Mouse (Mus musculus) olfactory bulb, adult 2 months (tissue): ENCODE results near the gene Tmem266. TPM values are rescaled to one million over a fixed set of nuclear protein-coding genes. Genes with fewer than 3 reads are reported as not detected.

Experiments used
- H3K27ac ChIP-seq: fragments of 200-500 bp; 2 replicates; pipeline ENCODE4 v1.5.1; 2012; ENCODE audit warnings: low read depth, low read length; ENCODE audit not compliant: insufficient read depth
- H3K4me1 ChIP-seq: fragments of 200-500 bp; 2 replicates; pipeline ENCODE4 v1.6.1; 2012; ENCODE audit warnings: low read length; ENCODE audit not compliant: control insufficient read depth, insufficient read depth
- H3K4me3 ChIP-seq: fragments of 200-500 bp; 2 replicates; pipeline ENCODE4 v1.5.1; 2012; ENCODE audit warnings: mild to moderate bottlenecking, low read depth, low read length, moderate library complexity; ENCODE audit not compliant: insufficient read depth
- CTCF ChIP-seq: fragments of 200-500 bp; IDR thresholded peaks from 2 replicates; pipeline ENCODE4 v1.5.1; 2012; ENCODE audit warnings: low read depth, mild to moderate bottlenecking, low read length, moderate library complexity; ENCODE audit not compliant: insufficient read depth
- POLR2A ChIP-seq: fragments of 200-500 bp; IDR thresholded peaks from 2 replicates; pipeline ENCODE4 v1.6.1; 2012; ENCODE audit warnings: mild to moderate bottlenecking, low read depth, low read length, moderate library complexity; ENCODE audit not compliant: insufficient read depth
- WGBS: fragments of 180-500 bp; shearing (Covaris S2); methylation state at CpG from one replicate; pipeline ENCODE4 v1.1.7; 2018; 5-methylcytosine and 5-hydroxymethylcytosine counted together
- polyA plus RNA-seq: library from polyadenylated mRNA; stranded (reverse); fragments of >200 nt; gene quantifications from 2 replicates; pipeline ENCODE4 v1.2.4, GENCODE M21; 2012; ENCODE audit warnings: low replicate concordance; ENCODE audit not compliant: missing spikeins, insufficient read depth, insufficient read length

Gene Tmem266
- polyA plus RNA-seq, 1 experiment, result not detected

- H3K4me1 ChIP-seq, result peaks cover 2% of the 10 kb centered on the region; the same call in 1 of the 2 replicates
- 9% methylated on average over 18 of the region's 18 CpGs for WGBS
- no peak for TF ChIP-seq CTCF
- TF ChIP-seq POLR2A, result no peak
- no peak overlapping the region for H3K27ac ChIP-seq
- H3K4me3 ChIP-seq, result peak overlapping the region; percentile 77
These were observed 874 bp upstream of the Tmem266 start for GRCm38 (mm10) chr9:55325564-55326514.

- no peak for TF ChIP-seq POLR2A
- no peak for TF ChIP-seq CTCF
- Histone ChIP-seq H3K27ac (no peak overlapping the region), H3K4me3 (peak overlapping the region; percentile 66), H3K4me1 (peaks cover 2% of the 10 kb centered on the region; the same call in 1 of the 2 replicates)
- 2% methylated on average over 13 of the region's 13 CpGs for WGBS
These were observed 512 bp downstream of the Tmem266 start for GRCm38 (mm10) chr9:55327234-55327615.

GRCm38 (mm10) chr9:55328151-55328918, 1.6 kb downstream of the Tmem266 start:
- TF ChIP-seq CTCF, result no peak
- TF ChIP-seq POLR2A, result no peak
- Histone ChIP-seq H3K27ac (no peak overlapping the region), H3K4me1 (peaks cover 2% of the 10 kb centered on the region; the same call in 1 of the 2 replicates), H3K4me3 (no peak overlapping the region)
- 66% methylated on average over 14 of the region's 14 CpGs for WGBS

- 90% methylated on average over 6 of the region's 6 CpGs for WGBS
- Histone ChIP-seq H3K4me1 (peaks cover 2% of the 10 kb centered on the region; the same call in 1 of the 2 replicates), H3K27ac (no peak overlapping the region), H3K4me3 (no peak overlapping the region)
- TF ChIP-seq CTCF (no peak), POLR2A (no peak)
These were observed 2.7 kb downstream of the Tmem266 start for GRCm38 (mm10) chr9:55329401-55329800.

- WGBS, result 68% methylated on average over 5 of the region's 5 CpGs
- Histone ChIP-seq H3K4me1 (no peaks in the 10 kb centered on the region), H3K4me3 (no peak overlapping the region), H3K27ac (no peak overlapping the region)
- TF ChIP-seq CTCF, result no peak
- no peak for TF ChIP-seq POLR2A
These were observed 5.8 kb downstream of the Tmem266 start for GRCm38 (mm10) chr9:55332476-55332875.

- Histone ChIP-seq H3K27ac (no peak overlapping the region), H3K4me1 (no peaks in the 10 kb centered on the region), H3K4me3 (no peak overlapping the region)
- WGBS, result 31% methylated on average over 7 of the region's 7 CpGs
- TF ChIP-seq POLR2A, result no peak
- no peak for TF ChIP-seq CTCF
These were observed 6.2 kb downstream of the Tmem266 start for GRCm38 (mm10) chr9:55332949-55333348.

GRCm38 (mm10) chr9:55344165-55344564, 17.5 kb downstream of the Tmem266 start:
- H3K4me1 ChIP-seq, result no peaks in the 10 kb centered on the region
- WGBS, result 79% methylated on average over 7 of the region's 7 CpGs
- H3K27ac ChIP-seq, result no peak overlapping the region
- no peak overlapping the region for H3K4me3 ChIP-seq
- TF ChIP-seq POLR2A (no peak), CTCF (no peak)

GRCm38 (mm10) chr9:55345332-55345731, 18.6 kb downstream of the Tmem266 start:
- TF ChIP-seq CTCF (no peak), POLR2A (no peak)
- WGBS, result 95% methylated on average over 7 of the region's 7 CpGs
- Histone ChIP-seq H3K4me1 (no peaks in the 10 kb centered on the region), H3K27ac (no peak overlapping the region), H3K4me3 (no peak overlapping the region)

GRCm38 (mm10) chr9:55348664-55349063, 22.0 kb downstream of the Tmem266 start:
- TF ChIP-seq POLR2A, result no peak
- TF ChIP-seq CTCF, result no peak
- no peak overlapping the region for H3K4me3 ChIP-seq
- H3K27ac ChIP-seq, result no peak overlapping the region
- WGBS, result 78% methylated on average over 3 of the region's 3 CpGs
- H3K4me1 ChIP-seq, result no peaks in the 10 kb centered on the region
